Mouse (Mus musculus) liver, embryonic 13.5 days (tissue): ENCODE results near the gene Lrrk1. TPM values are rescaled to one million over a fixed set of nuclear protein-coding genes. Genes with fewer than 3 reads are reported as not detected.

Experiments
- ATAC-seq: fragments of 200-750 bp; cut with Nextera tagmentation; 2 replicates; pipeline ENCODE4 v1.8.0; 2017; ENCODE audit warnings: low read depth, mild to moderate bottlenecking, moderate number of reproducible peaks, moderate library complexity
- DNase-seq: peaks from one replicate; pipeline ENCODE4 v3.0.0; 2022
- H3K27ac ChIP-seq: fragments of 300-500 bp; sonication (generic); 2 replicates; pipeline ENCODE4 v1.5.1; 2015; ENCODE audit warnings: moderate library complexity, mild to moderate bottlenecking, inconsistent platforms
- H3K27me3 ChIP-seq: fragments of 300-500 bp; sonication (generic); 2 replicates; pipeline ENCODE4 v1.6.1; 2015; ENCODE audit warnings: mild to moderate bottlenecking, inconsistent platforms
- H3K36me3 ChIP-seq: fragments of 300-500 bp; sonication (generic); 2 replicates; pipeline ENCODE4 v1.6.1; 2015; ENCODE audit warnings: mild to moderate bottlenecking, inconsistent platforms
- H3K4me1 ChIP-seq: fragments of 300-500 bp; sonication (generic); replicated peaks from 2 replicates; pipeline ENCODE4 v1.6.1; 2015; ENCODE audit warnings: inconsistent platforms
- H3K4me2 ChIP-seq: fragments of 300-500 bp; sonication (generic); 2 replicates; pipeline ENCODE4 v1.6.1; 2015; ENCODE audit warnings: inconsistent platforms, mild to moderate bottlenecking, moderate library complexity
- H3K4me3 ChIP-seq: fragments of 300-500 bp; sonication (generic); replicated peaks from 2 replicates; pipeline ENCODE4 v1.5.1; 2015; ENCODE audit warnings: mild to moderate bottlenecking, inconsistent platforms
- H3K9ac ChIP-seq: fragments of 300-500 bp; sonication (generic); 2 replicates; pipeline ENCODE4 v1.6.1; 2015; ENCODE audit warnings: mild to moderate bottlenecking, inconsistent platforms
- H3K9me3 ChIP-seq: fragments of 300-500 bp; sonication (generic); replicated peaks from 2 replicates; pipeline ENCODE4 v1.6.1; 2016; ENCODE audit warnings: inconsistent platforms
- WGBS: fragments of 180-500 bp; shearing (Covaris S2); methylation state at CpG from one replicate; pipeline ENCODE4 v1.1.7; 2015; ENCODE audit not compliant: insufficient replicate concordance; 5-methylcytosine and 5-hydroxymethylcytosine counted together
- polyA plus RNA-seq: library from polyadenylated mRNA; unstranded; fragments of >200 nt; fragmentation: Nextera tagmentation; extraction: Ambion mirVana; gene quantifications from 2 replicates; pipeline ENCODE4 v1.2.1, GENCODE M21; 2015

Lrrk1 gene
- polyA plus RNA-seq, 1 experiment from 2014 or later = 4.2 TPM

DNA sequence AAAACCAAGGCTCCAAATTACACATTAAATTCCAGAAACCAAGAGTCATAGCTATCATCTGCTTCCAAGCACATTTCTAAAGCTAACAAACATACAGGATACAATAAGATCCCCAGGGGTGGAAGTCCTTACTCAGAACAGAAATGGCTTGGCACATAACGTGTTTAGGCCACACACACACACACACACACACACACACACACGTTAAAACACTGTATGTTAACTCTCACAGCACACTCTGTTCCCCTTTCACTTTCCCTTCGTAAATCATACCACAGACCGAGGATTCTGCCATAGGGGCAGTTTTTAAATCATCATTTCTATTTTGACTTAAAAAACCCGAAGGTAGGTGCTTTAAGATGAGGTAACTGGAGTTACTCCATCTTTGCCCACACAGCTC is 3.9 kb downstream of the Lrrk1 start:
- Histone ChIP-seq H3K9me3 (no peaks in the 10 kb centered on the region), H3K27me3 (0 out of 2 replicates have a peak, but pooled peaks cover 4% of the 10 kb centered on the region), H3K27ac (no peak overlapping the region), H3K4me3 (no peak overlapping the region), H3K4me2 (no peak overlapping the region), H3K9ac (no peak overlapping the region), H3K4me1 (peaks cover 43% of the 10 kb centered on the region), H3K36me3 (0 out of 2 replicates have a peak, but pooled peaks cover 5% of the 10 kb centered on the region)
- ATAC-seq (no peak), DNase-seq (no peak)
- 53% methylated on average over 5 of the region's 5 CpGs for WGBS

DNA sequence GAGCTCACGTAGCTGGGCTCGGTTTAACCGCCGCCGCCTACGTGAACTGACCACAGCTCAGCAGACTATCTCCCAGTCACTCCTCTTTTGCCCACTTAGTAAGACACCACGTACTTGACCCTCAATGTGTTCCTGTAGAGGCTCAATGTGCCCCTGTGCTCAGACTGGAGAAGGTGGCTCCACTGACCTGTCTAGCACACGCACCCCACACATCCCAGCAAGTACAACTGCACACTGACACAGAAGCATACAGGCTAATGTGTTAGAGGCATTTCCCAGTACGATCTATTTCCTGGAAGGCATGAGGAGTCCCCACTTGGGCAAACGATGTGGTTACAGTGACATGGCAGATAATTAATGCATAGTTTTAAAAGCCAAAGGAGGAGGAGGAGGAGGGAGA is 11.6 kb downstream of the Lrrk1 start:
- 74% methylated on average over 10 of the region's 10 CpGs for WGBS
- Histone ChIP-seq H3K4me2 (no peak overlapping the region), H3K27ac (no peak overlapping the region), H3K36me3 (peaks cover 5% of the 10 kb centered on the region; the same call in 1 of the 2 replicates), H3K9me3 (no peaks in the 10 kb centered on the region), H3K4me3 (no peak overlapping the region), H3K27me3 (no peaks in the 10 kb centered on the region), H3K9ac (no peak overlapping the region), H3K4me1 (no peaks in the 10 kb centered on the region; the same call in 1 of the 2 replicates)
- no peak for DNase-seq
- no peak for ATAC-seq

DNA sequence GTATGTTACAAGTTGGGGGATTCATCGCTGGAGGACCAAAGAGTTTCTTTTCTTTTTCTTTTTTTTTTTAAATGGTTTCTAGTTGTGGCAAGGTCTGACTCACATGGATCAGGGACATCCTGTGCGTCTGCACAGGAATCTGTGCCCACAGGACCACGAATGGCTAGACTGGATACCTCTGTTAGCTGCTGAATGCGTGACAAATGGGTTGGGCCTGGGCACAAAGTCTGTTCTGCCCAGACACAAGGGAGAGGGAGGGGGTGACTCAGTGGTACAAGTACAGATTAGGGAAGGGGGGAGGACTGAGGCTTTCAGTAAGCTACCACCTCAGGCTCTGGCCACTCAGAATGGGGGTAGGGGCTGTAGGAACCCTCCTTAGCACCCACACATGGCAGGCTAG is 12.4 kb downstream of the Lrrk1 start:
- DNase-seq (no peak), ATAC-seq (no peak)
- Histone ChIP-seq H3K9ac (no peak overlapping the region), H3K4me1 (peaks cover 3% of the 10 kb centered on the region; the same call in 1 of the 2 replicates), H3K4me2 (no peak overlapping the region), H3K27me3 (no peaks in the 10 kb centered on the region), H3K4me3 (no peak overlapping the region), H3K36me3 (peaks cover 3% of the 10 kb centered on the region; the same call in 1 of the 2 replicates), H3K9me3 (no peaks in the 10 kb centered on the region), H3K27ac (no peak overlapping the region)
- whole genome bisulfite sequencing = 65% methylated on average over 4 of the region's 4 CpGs

DNA sequence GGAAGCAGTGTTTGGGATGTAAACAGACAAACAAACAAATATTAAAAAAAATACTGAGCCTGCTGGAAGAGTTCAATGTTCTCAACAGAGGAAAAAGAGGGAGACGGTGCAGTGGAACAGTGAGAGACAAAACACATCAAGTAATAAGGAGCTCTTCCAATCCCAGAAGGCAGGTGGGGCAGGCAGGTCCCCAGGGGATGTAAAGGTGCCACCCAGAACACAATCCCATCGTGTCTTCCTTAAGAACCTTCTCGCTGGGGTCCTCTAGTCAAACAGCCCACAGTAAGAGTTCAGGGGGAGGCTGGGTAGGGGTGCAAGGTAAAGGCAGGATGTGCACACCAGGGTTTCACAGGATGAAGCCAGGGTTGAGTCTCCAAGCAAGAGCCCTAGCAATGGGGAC is 14.8 kb downstream of the Lrrk1 start:
- DNase-seq (no peak), ATAC-seq (no peak)
- 74% methylated on average over 3 of the region's 3 CpGs for WGBS
- no peaks in the 10 kb centered on the region for H3K27me3 ChIP-seq
- no peaks in the 10 kb centered on the region for H3K36me3 ChIP-seq
- H3K27ac ChIP-seq = no peak overlapping the region
- no peak overlapping the region for H3K9ac ChIP-seq
- H3K4me1 ChIP-seq = peaks cover 19% of the 10 kb centered on the region
- H3K4me2 ChIP-seq = no peak overlapping the region
- H3K9me3 ChIP-seq = no peaks in the 10 kb centered on the region
- H3K4me3 ChIP-seq = no peak overlapping the region

DNA sequence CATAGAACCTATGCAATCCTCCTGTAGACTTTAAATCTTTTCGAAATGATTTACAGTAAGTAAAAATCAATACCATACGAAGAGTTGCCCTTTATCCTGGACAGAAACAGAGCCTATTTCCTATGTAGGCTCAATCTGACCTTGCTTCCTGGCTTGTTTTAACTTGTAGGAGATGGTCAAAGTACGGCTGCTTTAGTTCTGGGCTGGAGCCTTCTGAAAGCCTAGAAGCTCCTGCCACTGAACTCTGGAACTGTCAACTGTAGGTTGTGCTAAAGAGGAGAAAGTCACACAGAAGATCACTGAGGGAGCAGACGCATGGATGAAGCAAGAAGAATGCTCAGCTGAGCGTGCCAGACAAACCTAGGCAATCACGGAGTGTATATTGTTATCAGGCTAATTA is 17.2 kb downstream of the Lrrk1 start:
- Histone ChIP-seq H3K4me2 (no peak overlapping the region), H3K27me3 (no peaks in the 10 kb centered on the region), H3K4me1 (peaks cover 19% of the 10 kb centered on the region), H3K27ac (0 out of 2 replicates have a peak overlapping the region, but pooled peaks have one; percentile 0), H3K36me3 (no peaks in the 10 kb centered on the region), H3K4me3 (no peak overlapping the region), H3K9ac (no peak overlapping the region), H3K9me3 (no peaks in the 10 kb centered on the region)
- DNase-seq = no peak
- 64% methylated on average over 6 of the region's 6 CpGs for WGBS
- no peak for ATAC-seq

DNA sequence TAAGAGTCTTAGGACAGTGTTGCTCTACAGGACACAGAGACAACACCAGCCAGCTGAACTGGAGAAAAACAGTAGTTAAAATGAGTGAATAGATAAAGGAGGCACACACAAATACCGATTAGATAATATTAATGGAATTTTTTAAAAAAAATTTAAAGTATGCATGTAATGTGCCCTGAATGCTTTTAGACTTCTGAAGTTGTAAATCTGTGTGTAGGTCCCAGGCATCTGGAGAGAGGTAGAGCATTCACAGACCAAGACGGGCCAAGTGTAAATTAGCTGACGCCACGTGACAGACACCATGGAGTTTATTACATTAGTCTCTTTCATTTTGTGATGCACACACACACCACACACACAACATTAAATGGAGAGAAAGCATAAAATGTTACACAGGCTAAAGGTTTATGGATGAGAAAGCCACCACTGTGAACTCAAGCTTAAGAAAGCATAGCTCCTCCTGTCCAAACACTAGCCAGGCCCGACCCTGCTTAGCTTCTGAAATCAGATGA is 18.2 kb downstream of the Lrrk1 start:
- Histone ChIP-seq H3K9me3 (no peaks in the 10 kb centered on the region), H3K4me1 (peaks cover 19% of the 10 kb centered on the region), H3K4me3 (no peak overlapping the region), H3K4me2 (no peak overlapping the region), H3K9ac (no peak overlapping the region), H3K27ac (peak overlapping the region; percentile 62), H3K36me3 (no peaks in the 10 kb centered on the region), H3K27me3 (no peaks in the 10 kb centered on the region)
- 55% methylated on average over 5 of the region's 5 CpGs for WGBS
- ATAC-seq (no peak), DNase-seq (no peak)

DNA sequence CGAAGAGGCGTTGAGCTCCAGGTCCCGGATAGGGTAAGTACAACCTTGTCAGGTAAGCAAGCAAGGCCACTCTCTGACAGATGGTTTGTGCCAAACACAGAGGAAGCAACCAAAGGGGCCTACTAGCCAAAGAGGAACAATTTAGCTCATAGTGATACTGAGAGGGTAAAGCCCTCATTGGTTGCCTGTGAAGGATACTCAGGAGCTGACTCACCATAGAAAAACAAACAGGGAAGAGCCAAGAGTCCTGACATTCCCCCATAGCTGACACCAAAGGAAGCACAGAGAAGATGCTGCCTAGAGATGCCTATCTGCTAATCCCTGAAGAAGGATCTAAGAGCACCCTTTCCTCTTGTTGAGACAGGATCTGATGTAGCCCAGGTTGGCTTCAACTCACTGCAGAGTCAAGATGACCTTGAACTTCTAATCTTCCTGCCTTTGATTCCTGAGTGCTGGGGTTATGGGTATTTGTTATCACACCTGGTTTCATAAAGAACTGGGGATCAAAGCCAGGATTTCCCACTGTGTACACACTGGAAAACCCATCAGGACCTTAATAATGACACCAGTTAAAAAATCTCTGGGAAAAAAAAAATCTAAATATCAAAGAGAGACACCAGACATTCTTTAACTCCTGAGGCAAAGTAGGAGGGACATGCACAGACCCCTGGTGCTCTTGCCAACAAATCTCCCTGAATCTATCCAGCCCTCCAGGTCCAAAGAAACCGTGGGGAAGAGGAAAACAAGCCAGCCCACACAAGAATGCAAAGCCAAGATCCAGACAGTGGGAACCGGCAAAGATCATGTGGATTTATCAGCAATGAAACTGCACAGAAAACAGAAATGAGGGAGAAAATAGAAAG is 18.8 kb downstream of the Lrrk1 start:
- Histone ChIP-seq H3K27me3 (no peaks in the 10 kb centered on the region), H3K4me3 (no peak overlapping the region), H3K9ac (no peak overlapping the region), H3K4me2 (no peak overlapping the region), H3K27ac (peak overlapping the region; percentile 45), H3K9me3 (no peaks in the 10 kb centered on the region), H3K36me3 (peaks cover 3% of the 10 kb centered on the region; the same call in 1 of the 2 replicates), H3K4me1 (peaks cover 19% of the 10 kb centered on the region)
- 70% methylated on average over 5 of the region's 5 CpGs for WGBS
- DNase-seq = no peak
- no peak for ATAC-seq

DNA sequence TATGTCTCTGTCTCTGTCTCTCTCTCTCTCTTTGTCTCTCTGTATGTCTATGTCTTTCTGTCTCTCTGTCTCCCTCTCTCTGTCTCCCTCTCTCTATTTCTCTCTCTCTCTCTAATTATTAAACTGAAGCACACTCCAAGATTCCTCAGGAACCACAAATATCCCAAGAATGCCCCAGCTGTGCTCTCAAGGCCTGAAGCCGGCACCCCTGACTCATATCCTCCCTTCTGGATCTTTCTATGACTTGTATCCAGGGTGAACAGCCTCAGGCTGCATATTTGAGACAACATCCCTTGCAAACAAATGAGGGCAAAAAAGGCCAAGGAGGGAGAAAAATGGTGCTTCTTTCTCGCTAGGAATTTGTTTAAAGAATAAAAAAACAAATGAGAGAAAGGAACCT is 22.2 kb downstream of the Lrrk1 start, which contains the start of gene Gm10974:
TSS of gene Gm10974 (plus strand) at position 2 of the 400 bp plus-strand sequence.
- H3K4me3 ChIP-seq = no peak within 1 kb of the TSS
- H3K4me1 ChIP-seq = peaks cover 16% of the 10 kb centered on the region
- DNase-seq (no peak), ATAC-seq (no peak)
- peaks cover 8% of the 10 kb centered on the region for H3K9me3 ChIP-seq
- no peak within 1 kb of the TSS for H3K9ac ChIP-seq
- H3K4me2 ChIP-seq = no peak within 1 kb of the TSS
- WGBS = 49% methylated on average over 2 of the region's 2 CpGs
- no peak within 1 kb of the TSS for H3K27ac ChIP-seq
- H3K36me3 ChIP-seq = peaks cover 14% of the 10 kb centered on the region
- H3K27me3 ChIP-seq = no peaks in the 10 kb centered on the region

DNA sequence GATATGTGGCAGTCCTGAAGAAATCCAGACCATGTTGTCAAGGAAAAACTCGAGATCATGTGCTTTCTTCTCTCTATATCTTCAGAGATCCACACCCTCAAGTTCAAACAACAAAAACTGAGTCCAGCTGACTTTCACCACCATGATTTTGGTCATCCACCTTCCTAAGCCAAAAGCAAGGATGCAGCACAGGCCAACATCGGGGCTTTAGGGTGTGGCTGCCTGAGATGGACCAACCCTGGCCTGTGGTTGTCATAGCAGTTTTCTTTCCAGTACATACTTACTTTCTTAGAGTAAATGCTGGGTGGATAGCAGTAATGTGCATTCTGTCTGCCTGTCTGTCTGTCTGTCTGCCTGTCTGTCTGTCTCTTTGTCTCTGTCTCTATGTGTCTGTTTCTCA is 22.7 kb downstream of the Lrrk1 start:
- Histone ChIP-seq H3K9ac (no peak overlapping the region), H3K4me1 (peaks cover 16% of the 10 kb centered on the region), H3K27ac (no peak overlapping the region), H3K4me3 (no peak overlapping the region), H3K4me2 (no peak overlapping the region), H3K27me3 (no peaks in the 10 kb centered on the region), H3K9me3 (peaks cover 10% of the 10 kb centered on the region), H3K36me3 (peaks cover 16% of the 10 kb centered on the region)
- no peak for ATAC-seq
- 47% methylated on average over 2 of the region's 2 CpGs for WGBS
- no peak for DNase-seq

DNA sequence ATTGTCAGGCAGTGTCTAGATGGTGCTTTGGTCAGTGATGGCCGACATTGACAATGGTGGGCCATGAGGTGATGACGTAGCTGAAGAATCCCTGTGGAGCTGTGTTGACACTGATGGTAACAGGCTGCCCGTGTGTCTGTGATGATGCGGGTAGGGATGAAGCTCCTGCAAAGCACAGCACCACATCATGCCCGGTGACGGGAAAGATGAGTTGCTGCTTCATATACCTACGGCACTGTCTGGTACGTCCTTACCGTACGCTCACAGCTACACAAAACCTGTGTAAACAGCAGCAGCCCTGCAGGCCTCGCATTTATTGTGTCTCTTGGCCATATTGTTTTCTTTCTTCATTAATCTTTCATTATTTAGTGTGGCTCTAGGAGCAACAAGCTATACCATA is 23.7 kb downstream of the Lrrk1 start:
- Histone ChIP-seq H3K4me1 (peaks cover 8% of the 10 kb centered on the region), H3K9ac (no peak overlapping the region), H3K9me3 (peaks cover 11% of the 10 kb centered on the region), H3K36me3 (peaks cover 22% of the 10 kb centered on the region), H3K4me2 (no peak overlapping the region), H3K27ac (no peak overlapping the region), H3K27me3 (no peaks in the 10 kb centered on the region), H3K4me3 (no peak overlapping the region)
- 81% methylated on average over 11 of the region's 11 CpGs for WGBS
- ATAC-seq (no peak), DNase-seq (no peak)

DNA sequence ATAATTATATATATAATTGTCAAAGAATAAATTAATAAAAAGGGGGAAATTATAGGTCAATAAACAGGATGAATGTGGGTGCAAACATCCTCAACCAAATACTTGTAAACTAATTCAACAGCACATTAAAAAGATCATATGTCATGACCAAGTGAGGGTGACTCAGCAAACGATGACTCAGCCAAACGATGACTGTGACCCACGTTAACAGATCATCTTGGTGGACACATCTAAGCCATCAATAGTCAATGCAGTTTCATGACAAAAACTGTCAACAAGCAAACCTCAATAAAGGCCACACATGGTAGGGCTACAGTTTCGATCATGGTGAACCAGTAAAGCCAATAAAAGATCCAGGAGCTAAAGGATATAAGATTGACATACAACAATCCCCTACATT is 29.1 kb downstream of the Lrrk1 start:
- peaks cover 11% of the 10 kb centered on the region for H3K9me3 ChIP-seq
- 66% methylated on average over 4 of the region's 4 CpGs for WGBS

More for the DNA sequence above, 29.1 kb downstream of the Lrrk1 start:
- Histone ChIP-seq H3K4me2 (no peak overlapping the region), H3K9ac (no peak overlapping the region), H3K27me3 (no peaks in the 10 kb centered on the region), H3K27ac (no peak overlapping the region), H3K4me1 (peaks cover 24% of the 10 kb centered on the region), H3K36me3 (peaks cover 19% of the 10 kb centered on the region), H3K4me3 (no peak overlapping the region)
- DNase-seq (peak; percentile 8), ATAC-seq (no peak)
